Mouse (Mus musculus): ENCODE data around the gene Alg14.

DNA sequence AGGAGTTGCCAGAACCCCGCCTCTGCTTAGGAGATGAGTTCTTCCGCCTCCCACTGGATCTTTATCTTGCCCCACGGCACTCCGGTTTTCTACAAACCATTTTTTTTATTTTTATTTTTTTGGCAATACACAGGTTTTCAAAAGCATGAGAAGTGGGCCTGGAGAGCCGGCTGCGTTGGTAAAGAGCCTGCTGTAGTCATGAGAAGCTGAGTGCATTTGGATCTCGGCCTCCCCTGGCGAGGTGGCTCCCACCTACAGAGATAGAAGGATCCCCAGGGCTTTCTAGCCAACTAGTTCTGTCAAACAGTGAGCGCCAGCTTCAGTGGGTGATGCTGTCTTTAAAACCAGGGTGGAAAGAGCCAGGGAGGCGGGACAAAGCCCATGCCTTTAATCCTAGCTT lies 34.2 kb upstream of the Alg14 start:
- no peak for TF ChIP-seq CTCF (IDR thresholded peaks at IDR 0.05; ENCODE audit: extremely low read depth, insufficient read length, insufficient replicate concordance, low read depth, low read length)
- no peak for TF ChIP-seq POLR2A (IDR thresholded peaks at IDR 0.05; ENCODE audit: low read depth, low read length)

Data from small intestine, adult 2 months (tissue).